Mouse (Mus musculus) ES-E14 (cell line): ENCODE measurements around the gene Brap. TPM values are rescaled to one million over a fixed set of nuclear protein-coding genes. Genes with fewer than 3 reads are reported as not detected.

ENCODE experiments used
- DNase-seq: peaks from one replicate; pipeline ENCODE4 v3.0.0-alpha.2; 2013; ENCODE audit warnings: low read depth, low spot score
- H3K27ac ChIP-seq: 2 replicates; pipeline ENCODE4 v1.5.1; 2012; ENCODE audit warnings: low read depth, mild to moderate bottlenecking, low read length, moderate library complexity, mixed read lengths; ENCODE audit not compliant: poor library complexity, insufficient read depth, severe bottlenecking
- H3K36me3 ChIP-seq: 2 replicates; pipeline ENCODE4 v1.6.1; 2012; ENCODE audit warnings: mild to moderate bottlenecking, low read length, moderate library complexity, mixed read lengths; ENCODE audit not compliant: control insufficient read depth, poor library complexity, insufficient read depth, severe bottlenecking
- H3K4me1 ChIP-seq, 2 experiments: fragments of 150-350 bp in 1 of 2; sonication (generic) in 1 of 2; 2 replicates each; pipeline ENCODE4 v1.6.1; 2012; ENCODE audit warnings: low read length in 2 of 2, mild to moderate bottlenecking in 1 of 2, mixed read lengths in 1 of 2; ENCODE audit not compliant: control insufficient read depth in 2 of 2, insufficient read depth in 2 of 2, poor library complexity in 1 of 2
- H3K4me3 ChIP-seq, 2 experiments: fragments of 150-350 bp in 1 of 2; sonication (generic) in 1 of 2; 2 replicates each; pipeline ENCODE4 v1.5.1; 2012; ENCODE audit warnings: low read length in 2 of 2, low read depth in 1 of 2, mild to moderate bottlenecking in 1 of 2, mixed read lengths in 1 of 2; ENCODE audit not compliant: insufficient read depth in 1 of 2, poor library complexity in 1 of 2, severe bottlenecking in 1 of 2
- H3K9ac ChIP-seq: 2 replicates; pipeline ENCODE4 v1.6.1; 2012; ENCODE audit warnings: low read depth, mild to moderate bottlenecking, low read length, mixed read lengths; ENCODE audit not compliant: poor library complexity, insufficient read depth, severe bottlenecking
- H3K9me3 ChIP-seq: fragments of 150-350 bp; sonication (generic); 2 replicates; pipeline ENCODE4 v1.6.1; 2012; ENCODE audit warnings: low read depth, mild to moderate bottlenecking, low read length; ENCODE audit not compliant: control insufficient read depth, insufficient read depth
- CHD2 ChIP-seq: IDR thresholded peaks from 2 replicates; pipeline ENCODE4 v1.6.1; 2014; ENCODE audit warnings: mild to moderate bottlenecking, low read depth, low read length, inconsistent platforms
- HCFC1 ChIP-seq: IDR thresholded peaks from 2 replicates; pipeline ENCODE4 v1.6.1; 2012; ENCODE audit warnings: low read length, inconsistent platforms, borderline replicate concordance; ENCODE audit not compliant: insufficient read depth
- MAFK ChIP-seq: IDR thresholded peaks from 2 replicates; pipeline ENCODE4 v1.6.1; 2014; ENCODE audit warnings: mild to moderate bottlenecking, low read depth, low read length, inconsistent platforms; ENCODE audit not compliant: insufficient read depth
- ZC3H11A ChIP-seq: IDR thresholded peaks from 2 replicates; pipeline ENCODE4 v1.6.1; 2012; ENCODE audit warnings: low read depth, mild to moderate bottlenecking, inconsistent platforms, low read length, borderline replicate concordance
- ZNF384 ChIP-seq: IDR thresholded peaks from 2 replicates; pipeline ENCODE4 v1.6.1; 2012; ENCODE audit warnings: low read depth, low read length, inconsistent platforms
- in situ Hi-C, 2 experiments: fragments of 600-800 bp; cut with MboI; formaldehyde crosslinking; loops; one replicate each; pipeline ENCODE4 v1.15.1; 2025; ENCODE audit warnings: low sequenced_read_pairs in 2 of 2, inconsistent platforms in 1 of 2; ENCODE audit not compliant: unreplicated experiment in 2 of 2
- total RNA-seq: library from RNA; depleted of rRNA; stranded (reverse); fragments of 300-350 nt; gene quantifications from 2 replicates; pipeline ENCODE4 v1.2.3, GENCODE M21; 2012

The Brap gene
- total RNA-seq, 1 experiment = 31.8 TPM

DNA sequence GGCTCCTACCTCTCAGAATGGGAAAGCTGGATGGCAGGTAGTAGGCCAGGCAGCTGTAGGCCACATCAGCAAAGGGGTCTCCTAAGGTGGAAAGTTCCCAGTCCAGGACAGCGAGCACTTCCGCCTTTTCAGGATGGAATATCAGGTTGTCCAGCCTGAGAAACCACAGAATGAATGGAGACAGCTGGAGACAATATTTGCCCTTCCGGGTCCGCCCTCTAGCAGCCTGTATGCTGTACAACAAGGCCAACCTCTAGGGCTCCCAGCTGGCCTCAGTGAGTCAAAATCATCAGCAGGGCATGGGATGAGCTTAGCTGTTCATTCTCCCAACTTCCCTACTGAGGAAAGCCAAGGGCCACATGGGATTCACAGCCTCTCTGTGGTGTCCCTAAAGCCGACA is 25.7 kb upstream of the Brap start:
- TF ChIP-seq HCFC1 (no peak), MAFK (no peak), ZNF384 (no peak), ZC3H11A (no peak), CHD2 (no peak)
- Histone ChIP-seq H3K4me3 (no peak overlapping the region), H3K4me1 (peaks cover 0 to 8% of the 10 kb centered on the region in 2 experiments; a peak in 2 of 4 replicates), H3K27ac (no peak overlapping the region), H3K36me3 (no peaks in the 10 kb centered on the region; the same call in 1 of the 2 replicates), H3K9me3 (no peaks in the 10 kb centered on the region), H3K9ac (no peak overlapping the region)
- no peak for DNase-seq
- in situ Hi-C loops = no loop called here

DNA sequence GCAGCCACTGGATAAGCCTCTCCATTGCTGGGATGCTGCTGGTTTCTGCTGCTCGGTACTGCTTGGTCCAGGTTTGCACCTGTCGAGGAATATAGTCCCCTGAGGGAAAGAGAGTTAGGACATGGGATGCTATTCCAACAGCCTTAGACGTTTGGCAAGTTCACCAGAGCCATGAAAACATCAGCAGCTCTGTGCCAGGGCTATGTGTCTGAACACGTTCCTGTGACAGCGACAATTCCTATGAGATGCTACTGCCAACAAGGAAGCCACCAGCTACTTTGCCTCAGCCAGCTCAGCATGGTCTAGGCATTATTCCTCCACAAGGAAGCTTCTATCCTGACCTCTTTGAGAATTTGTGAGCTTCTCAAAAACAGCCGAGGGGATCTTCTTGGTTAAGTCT is 23.1 kb upstream of the Brap start:
- H3K27ac ChIP-seq = no peak overlapping the region
- no peak overlapping the region for H3K9ac ChIP-seq
- no peak overlapping the region for H3K4me3 ChIP-seq
- in situ Hi-C loops = no loop called here
- H3K4me1 ChIP-seq = peaks cover 0 to 8% of the 10 kb centered on the region in 2 experiments; a peak in 2 of 4 replicates
- H3K9me3 ChIP-seq = no peaks in the 10 kb centered on the region
- TF ChIP-seq HCFC1 = no peak
- no peak for TF ChIP-seq ZNF384
- TF ChIP-seq MAFK = no peak
- no peak for TF ChIP-seq CHD2
- no peak for TF ChIP-seq ZC3H11A
- no peak for DNase-seq
- H3K36me3 ChIP-seq = no peaks in the 10 kb centered on the region; the same call in 1 of the 2 replicates

DNA sequence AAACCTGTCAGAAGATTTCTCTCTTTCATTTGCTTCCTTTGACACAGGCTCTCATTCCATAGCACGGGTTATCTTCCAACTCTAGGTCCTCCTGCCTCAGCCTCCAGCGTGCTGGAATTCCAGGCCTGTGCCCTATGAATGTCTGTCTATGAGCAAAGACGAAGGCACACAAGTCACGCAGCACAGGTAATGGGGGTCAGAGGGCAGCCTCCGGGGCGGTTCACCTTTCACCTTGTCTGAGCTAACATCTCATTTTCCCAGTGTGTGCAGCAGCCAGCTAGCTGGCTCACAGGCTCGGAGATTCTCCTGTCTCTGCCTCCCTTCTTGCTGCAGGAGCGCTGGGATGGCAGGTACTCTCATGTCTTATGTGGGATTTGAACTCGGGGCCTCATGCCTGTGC is 20.8 kb upstream of the Brap start:
- DNase-seq = no peak
- H3K9ac ChIP-seq = no peak overlapping the region
- in situ Hi-C loops = no loop called here
- H3K9me3 ChIP-seq = no peaks in the 10 kb centered on the region
- no peaks in the 10 kb centered on the region; the same call in 1 of the 2 replicates for H3K36me3 ChIP-seq
- H3K27ac ChIP-seq = no peak overlapping the region
- H3K4me1 ChIP-seq = peaks cover 0 to 6% of the 10 kb centered on the region in 2 experiments; a peak in 2 of 4 replicates
- H3K4me3 ChIP-seq = no peak overlapping the region
- no peak for TF ChIP-seq ZNF384
- TF ChIP-seq ZC3H11A = no peak
- TF ChIP-seq HCFC1 = no peak
- no peak for TF ChIP-seq MAFK
- no peak for TF ChIP-seq CHD2

DNA sequence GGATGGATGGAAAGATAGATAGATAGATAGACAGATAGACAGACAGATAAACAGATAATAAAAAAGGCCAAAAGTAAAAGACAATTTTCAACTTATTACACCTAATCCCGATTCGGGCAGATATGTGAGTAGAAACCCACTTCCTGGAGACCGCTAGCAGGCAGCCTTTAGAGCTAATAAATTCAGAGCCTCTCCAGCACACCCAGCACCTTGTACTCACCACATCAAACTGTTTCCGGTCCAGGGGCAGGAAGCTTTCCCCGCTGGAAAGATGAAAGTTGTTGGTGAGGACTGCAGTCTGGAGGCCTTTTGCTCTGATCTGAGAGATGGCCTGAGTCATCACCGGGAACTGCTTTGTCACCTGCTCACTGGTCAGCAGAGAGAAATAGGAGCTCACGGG is 11.2 kb upstream of the Brap start:
- in situ Hi-C loops = no loop called here
- H3K9me3 ChIP-seq = no peaks in the 10 kb centered on the region
- TF ChIP-seq ZC3H11A (no peak), MAFK (no peak), HCFC1 (no peak), CHD2 (no peak), ZNF384 (no peak)
- H3K9ac ChIP-seq = no peak overlapping the region
- H3K36me3 ChIP-seq = peaks cover 5% of the 10 kb centered on the region; the same call in 1 of the 2 replicates
- H3K27ac ChIP-seq = no peak overlapping the region
- DNase-seq = no peak
- no peak overlapping the region for H3K4me3 ChIP-seq
- no peaks in the 10 kb centered on the region; a peak in 1 of 4 replicates for H3K4me1 ChIP-seq
